Mouse (Mus musculus) ovary, adult 18-20 months (tissue): ENCODE measurements at regions not wholly inside any gene's neighbourhood (a gene's known extent, or its start where the extent isn't known, plus 50 kb on each side); places are given as distances from the start of the nearest gene placed in this dataset.
A peak's percentile ranks its signal among the peaks of the same experiment; 100 is the strongest.

Experiments used
- DNase-seq: peaks from one replicate; pipeline ENCODE4 v3.0.0; 2022; ENCODE audit warnings: low spot score, mixed read lengths

GRCm38 (mm10) chr13:57282816-57283215, 387.0 kb upstream of the Trpc7 start:
- no peak for DNase-seq

- DNase-seq = no peak
Measured at GRCm38 (mm10) chr13:57281941-57282710, 386.3 kb upstream of the Trpc7 start.

GRCm38 (mm10) chr13:57281504-57281903, 385.7 kb upstream of the Trpc7 start:
- DNase-seq = no peak

- no peak for DNase-seq
Measured at GRCm38 (mm10) chr13:57278580-57278979, 382.8 kb upstream of the Trpc7 start.

GRCm38 (mm10) chr13:57277076-57277475, 381.3 kb upstream of the Trpc7 start:
- DNase-seq = no peak

GRCm38 (mm10) chr13:57275871-57276270, 380.1 kb upstream of the Trpc7 start:
- no peak for DNase-seq

- DNase-seq = no peak
Measured at GRCm38 (mm10) chr13:57273593-57273992, 377.8 kb upstream of the Trpc7 start.

- no peak for DNase-seq
Measured at GRCm38 (mm10) chr13:57269614-57270013, 373.8 kb upstream of the Trpc7 start.

GRCm38 (mm10) chr13:57259920-57260319, 364.1 kb upstream of the Trpc7 start:
- DNase-seq = peak; percentile 7

- DNase-seq = no peak
Measured at GRCm38 (mm10) chr13:57259474-57259873, 363.7 kb upstream of the Trpc7 start.

- DNase-seq = no peak
Measured at GRCm38 (mm10) chr13:57255920-57256319, 360.1 kb upstream of the Trpc7 start.

GRCm38 (mm10) chr13:57249851-57250250, 354.1 kb upstream of the Trpc7 start:
- DNase-seq = no peak

- no peak for DNase-seq
Measured at GRCm38 (mm10) chr13:57249401-57249800, 353.6 kb upstream of the Trpc7 start.

- DNase-seq = no peak
Measured at GRCm38 (mm10) chr13:57246238-57246963, 350.6 kb upstream of the Trpc7 start.

GRCm38 (mm10) chr13:57236917-57237316, 341.1 kb upstream of the Trpc7 start:
- no peak for DNase-seq

- DNase-seq = no peak
Measured at GRCm38 (mm10) chr13:57236211-57236610, 340.4 kb upstream of the Trpc7 start.

GRCm38 (mm10) chr13:57232906-57233305, 337.1 kb upstream of the Trpc7 start:
- no peak for DNase-seq

GRCm38 (mm10) chr13:57231666-57232065, 335.9 kb upstream of the Trpc7 start:
- DNase-seq = no peak

- DNase-seq = no peak
Measured at GRCm38 (mm10) chr13:57230253-57230652, 334.5 kb upstream of the Trpc7 start.

GRCm38 (mm10) chr13:57221092-57221491, 325.3 kb upstream of the Trpc7 start:
- DNase-seq = no peak

GRCm38 (mm10) chr13:57216161-57216560, 320.4 kb upstream of the Trpc7 start:
- DNase-seq = no peak

GRCm38 (mm10) chr13:57212251-57212650, 316.5 kb upstream of the Trpc7 start:
- DNase-seq = no peak

- no peak for DNase-seq
Measured at GRCm38 (mm10) chr13:57191195-57191594, 295.4 kb upstream of the Trpc7 start.
